Mouse (Mus musculus): ENCODE measurements at regions not wholly inside any gene's neighbourhood (a gene's known extent, or its start where the extent isn't known, plus 50 kb on each side); places are given as distances from the start of the nearest gene placed in this dataset.

DNA sequence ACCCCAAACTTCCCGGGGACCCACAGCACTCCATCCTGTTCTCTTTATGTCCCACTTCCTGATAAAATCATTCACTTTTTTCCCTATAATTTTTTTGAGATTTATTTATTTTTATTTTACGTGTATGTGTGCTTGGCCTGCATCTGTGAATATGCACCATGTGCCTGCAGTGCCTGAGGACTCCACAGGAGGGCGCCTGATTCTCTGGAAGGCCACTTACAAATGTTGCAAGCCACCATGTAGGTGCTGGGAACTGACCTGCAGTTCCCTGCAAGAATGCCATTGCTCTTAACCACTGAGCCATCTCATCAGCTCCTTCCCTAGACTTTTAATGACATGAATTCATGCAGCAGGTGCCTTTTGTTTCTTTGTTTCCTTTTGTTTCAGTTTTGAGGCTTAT, 134.9 kb upstream of the Zfp64 start:
- TF ChIP-seq GATA1 (IDR thresholded peaks at IDR 0.05; ENCODE audit: low read length) (no peak), TAL1 (IDR thresholded peaks at IDR 0.05; ENCODE audit: low read length) (no peak)

Measured in erythroblast, embryonic 14.5 days (primary cell).